Mouse (Mus musculus): ENCODE measurements at regions not wholly inside any gene's neighbourhood (a gene's known extent, or its start where the extent isn't known, plus 50 kb on each side); places are given as distances from the start of the nearest gene placed in this dataset.

DNA sequence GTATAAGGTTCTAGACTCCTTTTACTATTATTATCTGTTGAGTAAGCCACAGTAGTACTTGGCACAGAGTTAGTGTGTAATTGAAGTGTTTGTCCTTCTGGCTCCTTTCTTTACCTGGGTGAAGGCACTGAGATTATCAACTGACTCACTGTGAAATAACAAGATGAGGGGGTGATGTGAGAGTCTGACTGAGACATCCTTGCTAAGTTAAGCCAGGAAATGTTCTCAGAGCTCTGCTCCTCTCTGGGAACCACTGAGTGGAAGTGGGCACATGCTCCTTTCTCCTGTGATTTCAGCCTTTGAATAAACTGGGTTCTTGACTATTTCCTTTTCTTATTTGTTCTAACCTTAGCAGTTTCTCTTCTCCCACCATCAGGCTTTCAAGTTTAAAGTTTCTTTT is 380.7 kb upstream of the Prkcq start:
- TF ChIP-seq CTCF (IDR thresholded peaks at IDR 0.05; ENCODE audit: borderline replicate concordance, extremely low read depth, insufficient read depth, insufficient read length) (no peak), POLR2A (IDR thresholded peaks at IDR 0.05; ENCODE audit: borderline replicate concordance, extremely low read depth, insufficient read depth, insufficient read length, poor library complexity, severe bottlenecking) (no peak)

All from brain, embryonic 14.5 days (tissue).